Mouse (Mus musculus) spleen, postnatal 36 days (tissue): ENCODE results near the gene 2310030G06Rik.

ENCODE experiments used
- DNase-seq, 2 experiments: peaks; one replicate each; pipeline ENCODE4 v3.0.0; 2022; ENCODE audit warnings: low spot score in 2 of 2, mixed read lengths in 1 of 2

The 2310030G06Rik gene

DNA sequence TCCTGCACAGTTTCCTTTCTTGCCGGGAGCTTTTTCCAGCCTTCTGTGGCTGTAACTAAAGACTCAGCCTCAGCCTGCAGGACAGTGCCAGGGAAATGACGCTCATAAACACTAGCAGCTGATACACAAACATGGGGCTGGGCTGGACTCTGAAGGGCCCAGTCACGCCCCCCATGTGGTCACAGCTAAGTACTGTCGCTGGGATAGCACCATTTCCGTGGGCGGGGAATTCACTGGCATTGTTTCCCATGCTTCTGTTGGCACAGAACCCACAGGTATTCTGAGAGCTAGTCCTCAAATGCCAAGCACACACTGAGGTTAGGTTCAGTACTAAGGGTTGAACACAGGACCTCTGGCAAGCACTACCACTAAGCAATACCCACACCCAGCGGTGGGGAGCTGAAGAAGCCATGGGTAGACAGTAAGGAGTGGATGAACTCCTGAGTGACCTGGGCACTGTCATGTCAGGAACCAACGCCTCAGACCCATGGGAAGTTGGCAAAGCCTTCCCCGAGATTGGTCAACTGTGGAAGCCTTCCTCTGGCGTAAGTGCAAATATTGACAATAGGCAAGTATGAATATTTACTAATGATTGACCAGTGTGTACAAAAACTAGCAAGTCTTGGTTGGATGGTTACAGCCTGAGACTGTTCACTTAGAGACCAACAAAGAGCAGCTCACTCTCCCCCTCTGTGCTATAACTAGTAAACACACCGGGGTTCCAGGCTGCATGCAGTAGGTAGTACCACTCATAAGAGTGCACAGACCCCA lies 45.2 kb downstream of the 2310030G06Rik start:
- DNase-seq, result no peak

DNA sequence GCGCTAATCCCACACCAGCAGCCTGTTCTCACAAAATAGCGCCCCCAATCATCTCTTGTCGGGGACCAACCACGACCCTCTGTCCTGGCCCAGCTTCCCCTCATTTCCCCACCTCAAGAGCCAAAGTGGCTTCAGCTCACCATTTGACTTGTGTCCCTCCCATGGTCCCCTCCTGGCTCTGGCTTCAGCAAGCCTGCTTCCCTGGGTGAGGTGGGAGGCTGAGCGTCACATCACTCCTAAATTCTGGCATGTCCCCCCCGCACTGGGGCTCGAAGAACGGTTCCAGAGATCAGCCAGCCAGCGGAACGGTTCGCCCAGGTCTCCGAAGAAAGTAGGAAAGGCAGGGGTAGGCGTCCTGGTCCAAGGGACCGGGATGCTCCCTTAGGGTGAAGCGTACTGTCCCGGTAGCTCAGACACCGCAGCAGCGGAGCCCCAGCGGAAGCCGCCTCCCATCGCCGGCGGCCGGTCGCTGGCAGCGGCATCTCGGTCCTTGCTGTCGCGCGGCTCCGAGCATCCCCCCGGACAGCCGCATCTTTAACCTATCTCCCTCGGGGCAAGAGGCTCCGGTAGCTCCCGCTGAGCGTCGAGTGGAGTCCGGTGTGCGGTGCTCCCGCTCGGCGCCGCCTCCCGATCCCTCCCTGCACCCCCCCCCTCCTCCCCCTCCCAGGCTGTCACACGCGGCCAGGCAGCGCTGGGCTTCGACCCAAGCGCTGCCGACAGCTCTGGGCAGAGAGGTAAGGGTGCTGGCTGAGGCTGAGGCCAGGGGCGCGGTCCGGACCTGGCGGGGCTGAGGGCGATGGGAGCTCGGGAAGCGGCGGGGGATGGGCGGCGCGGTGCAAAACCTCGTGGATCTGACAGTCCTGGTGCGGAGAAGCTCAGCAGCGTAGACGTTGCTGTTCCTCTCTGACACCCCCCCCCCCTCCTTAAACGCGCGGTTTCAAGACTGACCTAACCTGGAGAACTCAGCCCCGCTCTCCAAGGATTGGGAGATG lies 47.6 kb downstream of the 2310030G06Rik start:
- no peak for DNase-seq

DNA sequence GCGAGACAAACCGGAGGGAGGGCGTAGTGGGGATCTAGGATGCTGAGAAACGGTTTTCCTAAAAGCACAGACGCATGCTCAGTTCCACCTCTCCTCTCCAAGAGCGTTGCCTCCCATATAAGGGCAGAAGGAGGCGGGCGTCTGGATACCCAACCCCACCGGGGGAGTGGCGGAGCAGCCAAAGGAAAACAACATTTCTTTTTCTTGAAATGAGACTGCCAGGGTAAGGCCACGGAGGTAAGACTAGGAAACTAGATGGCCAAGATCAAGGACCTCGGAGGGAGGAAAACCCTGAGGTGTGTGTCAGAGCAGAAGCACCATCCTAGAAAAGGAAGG lies 48.7 kb downstream of the 2310030G06Rik start:
- peak in 1 of 2 experiments; percentile 18 for DNase-seq

DNA sequence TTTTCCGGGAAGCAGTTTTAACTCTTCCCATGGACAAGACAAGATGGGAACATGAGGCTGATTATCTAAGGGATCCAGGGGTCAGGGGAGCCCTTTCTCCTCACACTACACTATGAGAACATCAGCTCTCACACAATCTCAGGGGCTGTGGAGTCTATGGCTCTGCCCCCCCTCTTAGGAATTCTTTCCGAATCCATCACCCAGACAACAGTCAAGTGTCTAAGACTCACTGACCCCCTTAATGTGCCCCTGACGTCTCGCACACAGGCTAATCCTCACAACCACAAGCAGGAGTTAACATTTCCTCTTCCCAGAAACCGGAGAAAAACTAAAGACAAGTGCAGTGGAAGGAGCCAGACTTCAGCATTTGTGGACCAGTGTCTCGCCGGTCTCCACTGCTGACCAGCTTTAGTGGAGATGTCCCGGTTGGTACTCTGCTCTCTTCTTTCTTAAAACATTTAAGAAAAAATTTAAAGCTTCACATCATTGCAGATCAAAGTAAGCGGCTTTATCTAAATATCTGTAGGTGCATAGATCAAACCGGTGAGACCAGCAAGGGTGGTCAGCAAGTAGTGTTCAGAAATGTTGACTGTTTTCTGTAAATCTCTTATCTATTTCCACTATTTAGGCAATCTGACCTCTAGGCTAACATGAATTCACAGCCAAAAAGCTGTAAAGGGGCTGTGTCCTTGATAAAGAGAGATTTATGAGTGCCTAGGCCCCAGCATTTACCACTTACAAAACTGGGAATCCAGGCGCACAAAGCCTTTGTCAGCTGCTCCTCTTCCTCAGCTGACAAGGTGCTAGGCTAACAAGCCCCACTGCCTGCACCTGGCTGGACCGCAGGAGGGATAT lies 49.3 kb downstream of the 2310030G06Rik start:
- DNase-seq, result no peak

DNA sequence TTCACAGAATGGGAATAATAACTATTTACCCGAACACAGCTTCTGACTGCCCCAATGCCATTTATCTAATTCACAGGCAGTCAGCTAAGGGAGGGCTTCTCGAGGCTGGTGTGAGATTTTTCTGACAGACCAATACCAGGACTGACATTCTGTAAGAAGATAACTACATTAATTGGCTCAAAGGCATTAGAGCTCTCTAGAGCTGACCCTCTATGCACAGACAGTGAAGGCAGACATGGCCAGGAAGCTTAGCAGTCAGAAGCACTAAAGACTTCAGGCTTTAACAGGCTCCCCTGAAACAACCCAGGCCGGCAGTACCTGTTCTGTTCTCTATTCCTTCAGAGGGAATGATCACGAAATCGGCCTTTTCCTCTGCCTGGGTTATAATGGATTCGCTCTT lies 51.2 kb downstream of the 2310030G06Rik start:
- DNase-seq, result no peak

DNA sequence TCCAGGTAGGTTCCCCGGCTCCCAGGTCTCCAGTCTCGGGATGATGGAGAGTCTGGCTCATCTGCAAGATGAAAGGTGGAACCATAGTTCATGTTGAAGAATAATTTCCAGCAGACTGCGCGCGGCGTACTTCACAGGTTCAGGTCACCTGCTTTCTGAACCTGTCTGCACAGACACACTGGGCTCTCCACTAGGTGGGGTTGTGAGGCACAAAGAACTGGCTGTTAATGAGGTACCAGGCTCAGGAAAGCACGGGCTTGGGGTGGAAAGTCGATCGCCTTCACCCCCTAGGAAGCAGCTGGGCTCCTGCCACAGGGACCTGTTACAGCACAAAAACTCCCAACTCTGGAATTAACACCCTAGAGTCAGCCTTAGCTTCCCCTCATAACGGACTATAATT lies 52.7 kb downstream of the 2310030G06Rik start:
- DNase-seq, result peak in 1 of 2 experiments; percentile 7

DNA sequence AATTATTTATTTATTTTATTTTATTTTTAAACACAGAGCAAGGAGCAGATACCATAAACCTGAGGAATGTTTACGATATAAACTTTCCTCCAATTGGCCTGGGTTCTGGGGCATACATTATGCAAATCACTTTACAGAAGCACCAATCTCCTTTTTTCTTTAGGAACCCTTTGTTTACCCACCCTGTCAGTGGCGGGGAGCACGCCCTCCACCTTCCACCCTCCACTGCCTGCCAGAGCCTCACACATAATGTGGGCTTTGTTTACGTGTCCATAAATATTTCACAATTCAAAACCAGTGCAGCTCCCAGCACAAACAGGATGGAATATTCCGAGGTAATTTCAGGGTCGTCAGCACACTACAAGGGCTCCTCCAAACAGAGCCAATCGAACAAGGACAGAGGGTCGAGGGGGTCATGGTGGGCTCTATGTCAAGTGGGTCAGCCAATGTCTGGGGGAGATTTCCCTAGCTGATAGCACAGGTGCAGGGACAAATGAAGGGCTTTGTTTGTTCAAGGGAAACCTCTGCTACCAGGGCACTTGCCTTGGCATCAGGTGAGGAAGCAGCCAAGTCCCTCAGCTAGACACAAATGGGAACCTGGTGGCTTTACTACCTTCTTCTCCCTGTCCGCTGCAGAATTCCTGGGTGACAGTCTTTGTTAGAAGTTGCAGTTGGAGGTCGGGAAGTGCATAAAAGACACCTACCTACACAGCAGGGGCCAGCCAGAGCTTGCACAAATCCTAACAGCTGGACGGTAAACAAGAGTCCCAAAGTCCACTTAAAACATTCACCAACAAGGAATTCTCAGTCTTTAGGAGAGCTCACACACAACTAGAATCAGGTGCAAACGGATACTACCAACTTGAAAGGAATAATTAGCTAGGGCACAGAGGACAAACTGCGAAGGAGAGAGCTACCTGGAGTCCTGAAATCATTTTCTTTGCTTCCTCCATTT lies 53.4 kb downstream of the 2310030G06Rik start:
- DNase-seq, result no peak
